Mouse (Mus musculus) CD4-positive naive resting alpha-beta T cell, adult 57 days (primary cell): ENCODE results near the gene Ergic3. TPM values are rescaled to one million over a fixed set of nuclear protein-coding genes. Genes with fewer than 3 reads are reported as not detected.

Experiments
- total RNA-seq: library from RNA; stranded (reverse); gene quantifications from one replicate; pipeline ENCODE4 v1.2.4, GENCODE M21; 2023

Gene Ergic3
- total RNA-seq, result 58.9 TPM

GRCm38 (mm10) chr2:156007888-156008532, at the start of gene Ergic3, which contains the start of gene 6430550D23Rik:
Gene Ergic3 (plus strand): TSS chr2:156008045.
Gene 6430550D23Rik (minus strand): TSS chr2:156007977.

GRCm38 (mm10) chr2:156052816-156053215, 45.0 kb downstream of the Ergic3 start, which contains the start of gene Fer1l4:
Gene Fer1l4 (minus strand): TSS chr2:156052947.

DNA sequence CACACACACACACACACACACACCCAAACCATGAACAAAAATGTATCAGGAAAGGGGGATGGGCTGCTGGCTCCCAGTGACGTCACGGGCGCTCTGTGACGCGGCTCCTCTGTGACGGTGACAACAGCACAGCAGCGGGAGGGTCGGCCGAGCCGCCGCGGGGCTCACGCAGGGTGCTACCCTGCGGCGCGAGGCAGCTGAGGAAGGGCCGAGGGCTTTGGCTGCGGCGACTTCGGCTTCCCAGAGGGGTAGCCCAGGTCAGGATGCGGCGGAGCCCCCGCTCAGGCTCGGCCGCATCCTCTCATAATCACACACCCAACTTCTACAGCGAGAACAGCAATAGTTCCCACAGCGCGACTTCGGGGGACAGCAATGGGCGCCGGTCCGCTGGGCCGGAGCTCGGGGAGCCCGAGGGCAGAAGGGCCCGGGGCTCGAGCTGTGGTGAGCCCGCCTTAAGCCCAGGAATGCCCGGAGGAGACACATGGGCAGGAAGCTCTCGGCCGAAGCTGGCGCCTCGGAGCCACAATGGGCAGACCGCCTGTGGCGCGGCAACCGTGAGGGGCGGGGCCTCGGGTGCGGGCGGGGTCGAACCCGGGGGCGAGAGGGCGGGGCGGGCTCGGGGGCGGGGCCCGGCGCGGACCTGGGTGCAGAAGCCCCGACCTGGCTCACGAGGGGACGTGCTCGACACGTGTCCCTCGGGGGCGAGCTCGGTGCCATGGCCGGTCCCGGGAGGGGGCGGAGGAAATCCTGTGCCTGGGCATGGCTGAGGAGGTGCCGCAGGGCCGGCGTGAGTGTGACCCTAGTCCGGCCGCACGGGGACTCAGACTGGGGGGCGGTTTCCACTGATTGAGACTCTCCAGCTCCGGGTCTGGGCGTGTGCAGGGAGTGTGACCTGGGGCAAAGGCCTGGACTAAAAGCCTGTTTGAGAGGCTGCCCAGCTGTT, 57.5 kb downstream of the Ergic3 start, which contains the start of gene Spag4:
Gene Spag4 (plus strand): TSS at position 77 of the 943 bp plus-strand sequence.

Other genes with a start within 250 kb of the Ergic3 start
- not detected for gene Mmp24, start 232.7 kb upstream of the Ergic3 start, total RNA-seq
- gene BC029722, start 188.6 kb upstream of the Ergic3 start, total RNA-seq, result 26.0 TPM
- 144 TPM for gene Eif6, start 181.1 kb upstream of the Ergic3 start, total RNA-seq
- 0.47 TPM for gene Fam83c, start 173.2 kb upstream of the Ergic3 start, total RNA-seq
- 44.3 TPM for gene Uqcc1, start 77.7 kb upstream of the Ergic3 start, total RNA-seq
- not detected for gene Gm15557, start 67.3 kb upstream of the Ergic3 start, total RNA-seq
- gene Gdf5, start 62.7 kb upstream of the Ergic3 start, total RNA-seq, result not detected
- gene Cep250, start 51.6 kb upstream of the Ergic3 start, total RNA-seq, result 42.1 TPM
- 1.7 TPM for gene 6430550D23Rik, start 68 bp upstream of the Ergic3 start, total RNA-seq
- gene Fer1l4, start 44.9 kb downstream of the Ergic3 start, total RNA-seq, result not detected
- 5.2 TPM for gene Spag4, start 57.1 kb downstream of the Ergic3 start, total RNA-seq
- 54.2 TPM for gene Cpne1, start 103.9 kb downstream of the Ergic3 start, total RNA-seq
- 33.6 TPM for gene Rbm12, start 103.9 kb downstream of the Ergic3 start, total RNA-seq
- gene Gm28036, start 119.0 kb downstream of the Ergic3 start, total RNA-seq, result 22.6 TPM
- 59.9 TPM for gene Romo1, start 136.0 kb downstream of the Ergic3 start, total RNA-seq
- gene Nfs1, start 136.1 kb downstream of the Ergic3 start, total RNA-seq, result 28.3 TPM
- gene Rbm39, start 172.2 kb downstream of the Ergic3 start, total RNA-seq, result 2,271 TPM
- 77.4 TPM for gene Phf20, start 188.4 kb downstream of the Ergic3 start, total RNA-seq